Mouse (Mus musculus) adrenal gland, adult 18-20 months (tissue): ENCODE measurements around the gene Wnt1. TPM values are rescaled to one million over a fixed set of nuclear protein-coding genes. Genes with fewer than 3 reads are reported as not detected.

Experiments
- DNase-seq, 2 experiments: peaks; one replicate each; pipeline ENCODE4 v3.0.0; 2021 to 2022; ENCODE audit warnings: low spot score in 2 of 2
- total RNA-seq, 2 experiments: library from RNA; stranded (reverse); gene quantifications; 1 replicate in 1 of 2; 2 replicates in 1 of 2; pipeline ENCODE4 v1.2.3; 2021

The Wnt1 gene
- total RNA-seq, 2 experiments from 2014 or later = not detected

- DNase-seq = no peak
Measured at GRCm38 (mm10) chr15:98777762-98778161, 11.9 kb upstream of the Wnt1 start, which contains the start of gene Wnt10b. TSS of gene Wnt10b (minus strand) at chr15:98778150.

GRCm38 (mm10) chr15:98778191-98778770 is 11.4 kb upstream of the Wnt1 start:
- DNase-seq = no peak

GRCm38 (mm10) chr15:98778806-98779205 is 10.9 kb upstream of the Wnt1 start:
- no peak for DNase-seq

GRCm38 (mm10) chr15:98780075-98780474 is 9.6 kb upstream of the Wnt1 start:
- no peak for DNase-seq

GRCm38 (mm10) chr15:98780573-98780972 is 9.1 kb upstream of the Wnt1 start:
- DNase-seq = no peak

GRCm38 (mm10) chr15:98781166-98781565 is 8.5 kb upstream of the Wnt1 start:
- no peak for DNase-seq

GRCm38 (mm10) chr15:98785744-98786143 is 3.9 kb upstream of the Wnt1 start:
- DNase-seq = no peak

- DNase-seq = no peak
Measured at GRCm38 (mm10) chr15:98787930-98788329, 1.7 kb upstream of the Wnt1 start.

- DNase-seq = no peak
Measured at GRCm38 (mm10) chr15:98788972-98789660, 541 bp upstream of the Wnt1 start.

GRCm38 (mm10) chr15:98790761-98791160 is 1.1 kb downstream of the Wnt1 start:
- DNase-seq = no peak

GRCm38 (mm10) chr15:98791221-98791620 is 1.6 kb downstream of the Wnt1 start:
- no peak for DNase-seq

GRCm38 (mm10) chr15:98791771-98792170 is 2.1 kb downstream of the Wnt1 start:
- no peak for DNase-seq

GRCm38 (mm10) chr15:98792233-98793020 is 2.8 kb downstream of the Wnt1 start:
- DNase-seq = no peak

- no peak for DNase-seq
Measured at GRCm38 (mm10) chr15:98793141-98793698, 3.6 kb downstream of the Wnt1 start.

- no peak for DNase-seq
Measured at GRCm38 (mm10) chr15:98796803-98797595, 7.3 kb downstream of the Wnt1 start.

- DNase-seq = no peak
Measured at GRCm38 (mm10) chr15:98797835-98798492, 8.3 kb downstream of the Wnt1 start.

GRCm38 (mm10) chr15:98798903-98799302 is 9.2 kb downstream of the Wnt1 start:
- DNase-seq = no peak

GRCm38 (mm10) chr15:98799396-98799795 is 9.7 kb downstream of the Wnt1 start:
- peak; percentile 83 to 87 for DNase-seq

GRCm38 (mm10) chr15:98802926-98803325 is 13.3 kb downstream of the Wnt1 start:
- no peak for DNase-seq

GRCm38 (mm10) chr15:98804054-98804453 is 14.4 kb downstream of the Wnt1 start:
- peak; percentile 84 for DNase-seq
